Mouse (Mus musculus) testis, adult 10 weeks (tissue): ENCODE data around the gene Hcfc2. TPM values are rescaled to one million over a fixed set of nuclear protein-coding genes. Genes with fewer than 3 reads are reported as not detected.

Source experiments
- polyA plus RNA-seq: library from polyadenylated mRNA; stranded (reverse); fragments of 350-450 nt; fragmentation: Illumina TruSeq; extraction: RNeasy Lipid Tissue Mini Kit (QIAGEN cat#74804); gene quantifications from one replicate; pipeline ENCODE4 v1.2.3, GENCODE M21; 2014; ENCODE audit warnings: low read depth, low replicate concordance

The Hcfc2 gene
- polyA plus RNA-seq = 452 TPM

DNA sequence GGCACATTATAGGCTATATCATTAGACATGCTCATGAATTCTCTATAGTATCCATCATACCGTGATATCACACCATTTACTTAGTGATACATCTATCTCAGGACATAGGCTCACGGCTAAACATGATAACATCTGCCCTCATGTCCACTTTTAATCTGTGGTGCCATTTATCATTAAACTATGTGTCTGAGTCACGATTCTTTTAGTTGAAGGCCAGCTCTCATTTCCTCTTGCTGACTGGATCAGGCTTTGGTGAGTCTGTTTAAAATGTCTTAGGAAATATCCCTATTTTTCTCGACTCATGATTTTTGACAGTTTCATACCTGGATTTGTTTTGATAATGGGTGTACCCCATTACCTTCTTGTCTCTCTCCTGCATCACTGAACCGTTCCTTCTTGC, at the start of gene Hcfc2:
Hcfc2 (plus strand) TSS at position 205 of the 400 bp plus-strand sequence.

DNA sequence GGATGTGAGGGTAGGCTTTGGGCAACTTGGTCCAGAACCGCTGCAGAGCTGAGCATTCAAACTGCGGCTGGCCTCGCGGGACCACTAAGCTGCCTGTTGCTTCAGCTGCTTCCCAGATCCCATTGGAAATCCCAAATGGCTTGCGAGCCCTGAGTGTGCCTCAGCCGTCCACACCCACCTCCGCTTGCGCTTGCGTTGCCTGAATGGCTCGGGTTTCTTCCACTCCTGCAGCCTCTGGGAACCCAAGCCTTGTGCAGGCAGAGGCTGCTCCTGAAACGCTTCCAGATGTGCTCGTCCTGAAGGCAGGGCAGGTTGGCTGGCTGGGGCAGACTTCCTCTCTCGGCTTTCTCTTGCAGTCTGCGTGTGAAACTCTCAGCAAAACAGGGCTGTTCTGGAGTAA, 5.5 kb upstream of the Hcfc2 start, which contains the start of gene Glt8d2:
Glt8d2 (minus strand) TSS at position 157 of the 400 bp plus-strand sequence.

DNA sequence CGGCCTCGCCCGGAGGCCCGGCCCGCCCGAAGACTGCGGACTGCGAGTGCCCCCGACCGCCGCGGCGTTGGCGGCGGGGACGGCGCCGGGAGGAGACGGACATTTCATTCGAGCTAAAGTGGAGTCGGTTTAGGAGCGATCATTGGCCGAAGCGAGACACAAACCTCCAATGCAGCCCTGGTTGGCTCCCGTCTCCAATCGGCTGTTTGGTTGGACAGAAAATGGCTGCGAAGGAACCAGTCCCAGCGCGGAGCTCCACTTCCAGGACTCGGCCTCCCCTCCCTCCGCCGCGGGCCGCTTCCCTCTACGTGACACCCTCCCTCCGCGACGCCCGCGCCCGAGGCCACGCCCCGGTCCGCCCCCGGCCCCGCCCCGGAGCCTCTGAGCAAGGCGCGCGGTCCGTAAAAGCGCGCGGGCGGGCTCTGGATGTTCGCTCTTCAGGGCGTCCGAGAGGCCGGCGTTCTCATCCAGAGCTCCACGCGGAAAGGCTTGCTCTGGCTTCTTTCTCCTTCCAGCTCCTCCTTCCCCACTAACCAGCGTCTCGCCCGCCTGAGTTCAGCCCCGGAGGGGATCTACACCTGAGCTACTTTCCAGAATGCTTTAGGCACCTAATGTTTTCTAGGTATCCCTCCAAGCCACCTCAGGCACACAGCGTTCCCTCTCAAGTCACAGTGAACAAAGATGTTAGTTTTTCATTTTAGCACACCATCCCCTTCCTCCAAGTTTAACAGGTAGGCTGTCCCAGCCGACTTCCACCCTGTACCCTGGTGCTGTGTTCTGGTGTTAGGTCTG, 68.1 kb downstream of the Hcfc2 start, which contains the start of gene Nfyb:
Nfyb (minus strand) TSS at position 305 of the 792 bp plus-strand sequence.

Other genes starting within 250 kb of the Hcfc2 start
- not detected for gene Gm1553, start 203.5 kb upstream of the Hcfc2 start, polyA plus RNA-seq
- gene 1190007I07Rik, start 72.9 kb upstream of the Hcfc2 start, polyA plus RNA-seq = 4.4 TPM
- 8.0 TPM for gene Tdg, start 66.3 kb upstream of the Hcfc2 start, polyA plus RNA-seq
- gene Glt8d2, start 5.5 kb upstream of the Hcfc2 start, polyA plus RNA-seq = 9.1 TPM
- gene Nfyb, start 68.0 kb downstream of the Hcfc2 start, polyA plus RNA-seq = 12.1 TPM
- 18.5 TPM for gene Txnrd1, start 137.8 kb downstream of the Hcfc2 start, polyA plus RNA-seq
- gene Eid3, start 170.5 kb downstream of the Hcfc2 start, polyA plus RNA-seq = 558 TPM